Mouse (Mus musculus): ENCODE measurements around the gene Psme4. TPM values are rescaled to one million over a fixed set of nuclear protein-coding genes. Genes with fewer than 3 reads are reported as not detected.

The Psme4 gene
- polyA plus RNA-seq, 1 experiment from 2014 or later: 30.5 TPM

DNA sequence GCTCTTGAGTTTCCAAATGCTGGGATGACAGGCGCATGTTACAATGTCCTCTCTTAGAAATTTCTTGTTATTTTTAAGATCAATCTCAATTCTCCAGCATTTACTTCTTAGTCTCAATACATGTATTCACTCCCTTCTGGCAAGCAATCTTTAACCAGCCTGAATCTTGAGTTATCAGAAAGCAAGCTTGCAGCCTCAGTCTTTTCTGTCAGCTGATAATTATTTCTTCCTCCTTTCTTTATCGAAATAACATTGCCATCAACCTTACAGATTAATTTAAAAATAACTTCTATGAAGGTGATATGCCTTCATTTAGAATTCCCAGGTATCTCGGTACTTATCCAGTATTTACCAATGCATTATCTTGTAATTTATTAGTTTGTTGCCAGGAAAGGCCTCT, 709 bp upstream of the Psme4 start:
- Histone ChIP-seq H3K4me1 (ENCODE audit: insufficient read depth) (no peaks in the 10 kb centered on the region), H3K27ac (ENCODE audit: low read depth) (peak overlapping the region; percentile 95; the same call in 1 of the 2 replicates), H3K9ac (peak overlapping the region; percentile 97), H3K36me3 (ENCODE audit: insufficient read depth) (no peaks in the 10 kb centered on the region), H3K4me3 (ENCODE audit: low read depth, low read length) (peak overlapping the region; percentile 98), H3K4me2 (peak overlapping the region; percentile 72), H3K27me3 (ENCODE audit: insufficient read depth, low read length) (no peaks in the 10 kb centered on the region), H3K9me3 (ENCODE audit: low read depth, low read length) (no peaks in the 10 kb centered on the region)
- no peak for TF ChIP-seq CTCF (IDR thresholded peaks at IDR 0.05; ENCODE audit: low read depth)
- WGBS: 65% methylated on average over 3 of the region's 3 CpGs
- ATAC-seq (ENCODE audit: insufficient read depth) (no peak), DNase-seq (no peak)

DNA sequence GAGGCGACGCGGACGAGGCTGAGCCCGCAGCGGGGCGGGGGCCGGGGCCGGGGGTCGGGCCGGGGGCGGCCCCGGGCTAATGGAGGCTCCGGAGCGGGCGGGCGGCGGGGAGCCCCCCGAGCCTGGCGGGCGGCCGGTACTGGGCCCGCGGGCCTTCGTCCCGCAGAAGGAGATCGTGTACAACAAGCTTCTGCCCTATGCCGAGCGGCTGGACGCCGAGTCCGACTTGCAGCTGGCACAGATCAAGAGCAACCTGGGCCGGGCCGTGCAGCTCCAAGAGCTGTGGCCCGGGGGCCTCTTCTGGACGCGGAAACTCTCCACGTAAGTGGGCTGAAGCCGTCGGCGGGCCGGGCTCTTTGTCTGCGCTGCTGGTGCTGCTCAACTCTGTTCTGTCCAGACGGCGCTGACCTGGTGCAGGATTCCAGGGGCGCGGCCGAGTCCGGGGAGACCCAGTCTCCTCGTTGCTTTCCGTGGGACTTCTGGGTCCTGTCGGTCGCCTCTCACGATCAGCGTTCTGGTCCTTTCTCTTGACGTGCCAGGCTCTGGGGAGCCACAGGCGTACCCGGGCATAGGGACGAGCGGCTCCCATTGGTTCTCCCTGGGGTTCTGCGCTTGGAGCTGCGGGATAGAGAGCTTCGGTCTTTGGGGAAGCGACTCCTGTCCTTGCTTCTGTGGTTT, 517 bp downstream of the Psme4 start:
- Histone ChIP-seq H3K9ac (peak overlapping the region; percentile 97), H3K36me3 (ENCODE audit: insufficient read depth) (no peaks in the 10 kb centered on the region), H3K4me3 (ENCODE audit: low read depth, low read length) (peak overlapping the region; percentile 98), H3K4me2 (peak overlapping the region; percentile 72), H3K27ac (ENCODE audit: low read depth) (peak overlapping the region; percentile 95), H3K27me3 (ENCODE audit: insufficient read depth, low read length) (no peaks in the 10 kb centered on the region), H3K9me3 (ENCODE audit: low read depth, low read length) (no peaks in the 10 kb centered on the region), H3K4me1 (ENCODE audit: insufficient read depth) (no peaks in the 10 kb centered on the region)
- DNase-seq (peak; percentile 74), ATAC-seq (ENCODE audit: insufficient read depth) (peak; percentile 85)
- TF ChIP-seq CTCF (IDR thresholded peaks at IDR 0.05; ENCODE audit: low read depth): no peak
- WGBS: under 1% methylated on average over 58 of the region's 64 CpGs

DNA sequence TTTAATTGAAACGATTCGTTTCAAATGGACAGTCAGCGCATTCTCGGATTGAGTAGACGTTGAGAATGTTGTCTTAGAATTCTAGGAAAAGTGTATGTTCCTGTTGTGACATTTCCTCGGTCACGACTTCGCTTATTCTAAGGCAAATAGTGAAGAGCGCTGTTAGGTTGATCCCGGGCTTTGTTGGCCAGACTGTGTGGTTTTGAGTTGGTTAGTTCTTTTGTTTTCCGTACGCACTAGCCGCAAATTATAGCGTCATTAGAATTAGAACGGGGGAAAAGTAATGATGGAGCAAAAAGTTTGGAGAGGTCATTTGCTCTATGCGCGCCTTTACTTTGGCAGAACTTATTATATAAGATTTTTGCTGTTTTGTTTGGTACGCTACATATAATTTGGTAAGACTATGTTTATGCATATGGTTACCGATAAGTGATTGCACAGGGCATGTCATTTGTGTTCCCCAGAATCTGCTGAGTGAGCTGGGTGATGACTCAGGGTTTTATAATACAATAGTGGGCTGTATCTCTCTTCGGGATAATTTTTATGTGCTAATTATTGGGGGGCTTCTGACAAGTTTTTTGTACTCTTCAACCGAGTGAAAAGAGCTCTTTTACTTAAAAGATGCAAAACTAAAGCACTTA, 1.4 kb downstream of the Psme4 start:
- Histone ChIP-seq H3K9me3 (ENCODE audit: low read depth, low read length) (no peaks in the 10 kb centered on the region), H3K9ac (peak overlapping the region; percentile 97), H3K4me1 (ENCODE audit: insufficient read depth) (no peaks in the 10 kb centered on the region), H3K36me3 (ENCODE audit: insufficient read depth) (no peaks in the 10 kb centered on the region), H3K4me3 (ENCODE audit: low read depth, low read length) (peak overlapping the region; percentile 98), H3K27me3 (ENCODE audit: insufficient read depth, low read length) (no peaks in the 10 kb centered on the region), H3K4me2 (peak overlapping the region; percentile 72), H3K27ac (ENCODE audit: low read depth) (peak overlapping the region; percentile 95; the same call in 1 of the 2 replicates)
- DNase-seq: peak; percentile 47
- WGBS: 2% methylated on average over 21 of the region's 21 CpGs
- TF ChIP-seq CTCF (IDR thresholded peaks at IDR 0.05; ENCODE audit: low read depth): no peak
- no peak for ATAC-seq (ENCODE audit: insufficient read depth)

DNA sequence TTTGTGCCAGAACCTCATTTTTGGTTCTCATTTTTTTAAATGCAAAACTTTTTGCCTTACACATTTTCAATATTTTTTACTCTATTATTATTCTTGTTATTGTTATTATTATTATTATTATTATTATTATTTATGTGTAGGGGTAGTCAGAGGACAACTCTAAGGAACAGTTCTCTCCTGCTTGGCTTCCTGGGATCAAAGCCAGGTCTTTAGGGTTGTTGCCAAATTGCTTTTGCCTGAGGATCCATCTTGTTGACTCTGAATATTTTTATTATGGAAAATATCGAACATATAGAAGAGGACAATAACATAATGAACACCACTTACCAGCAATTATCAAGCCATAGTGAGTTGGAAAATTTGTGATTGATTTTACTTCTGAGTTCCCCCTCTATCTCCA, 3.1 kb downstream of the Psme4 start:
- ATAC-seq (ENCODE audit: insufficient read depth): no peak
- whole genome bisulfite sequencing: 64% methylated on average over 1 of the region's 1 CpGs
- Histone ChIP-seq H3K9ac (no peak overlapping the region), H3K9me3 (ENCODE audit: low read depth, low read length) (no peaks in the 10 kb centered on the region), H3K27ac (ENCODE audit: low read depth) (no peak overlapping the region), H3K4me3 (ENCODE audit: low read depth, low read length) (no peak overlapping the region), H3K27me3 (ENCODE audit: insufficient read depth, low read length) (no peaks in the 10 kb centered on the region), H3K36me3 (ENCODE audit: insufficient read depth) (no peaks in the 10 kb centered on the region), H3K4me1 (ENCODE audit: insufficient read depth) (no peaks in the 10 kb centered on the region), H3K4me2 (no peak overlapping the region)
- no peak for TF ChIP-seq CTCF (IDR thresholded peaks at IDR 0.05; ENCODE audit: low read depth)
- no peak for DNase-seq

DNA sequence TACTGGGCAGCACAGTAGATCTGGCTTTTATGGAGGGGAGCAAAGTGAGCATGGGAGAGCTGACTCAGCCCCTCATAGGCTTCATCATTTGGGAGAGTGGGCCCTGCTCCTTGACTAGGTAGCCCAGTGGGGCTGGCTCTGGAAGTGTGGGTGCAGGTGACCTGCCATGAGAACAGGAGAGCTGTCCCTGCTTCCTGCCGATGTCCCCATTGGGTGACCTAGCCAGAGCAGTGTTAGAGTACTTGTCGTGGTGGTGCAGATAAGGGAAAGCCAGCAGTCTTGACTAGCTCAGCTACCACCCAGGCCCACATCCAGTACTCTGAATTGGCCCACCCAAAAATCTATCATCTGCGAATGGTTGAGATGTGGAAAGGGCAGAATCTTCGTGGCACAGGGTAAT, 6.0 kb downstream of the Psme4 start:
- Histone ChIP-seq H3K9me3 (ENCODE audit: low read depth, low read length) (no peaks in the 10 kb centered on the region), H3K27me3 (ENCODE audit: insufficient read depth, low read length) (no peaks in the 10 kb centered on the region), H3K4me1 (ENCODE audit: insufficient read depth) (no peaks in the 10 kb centered on the region), H3K27ac (ENCODE audit: low read depth) (no peak overlapping the region), H3K36me3 (ENCODE audit: insufficient read depth) (no peaks in the 10 kb centered on the region), H3K4me3 (ENCODE audit: low read depth, low read length) (no peak overlapping the region), H3K4me2 (no peak overlapping the region), H3K9ac (no peak overlapping the region)
- DNase-seq (no peak), ATAC-seq (ENCODE audit: insufficient read depth) (no peak)
- WGBS: 57% methylated on average over 4 of the region's 4 CpGs
- no peak for TF ChIP-seq CTCF (IDR thresholded peaks at IDR 0.05; ENCODE audit: low read depth)

DNA sequence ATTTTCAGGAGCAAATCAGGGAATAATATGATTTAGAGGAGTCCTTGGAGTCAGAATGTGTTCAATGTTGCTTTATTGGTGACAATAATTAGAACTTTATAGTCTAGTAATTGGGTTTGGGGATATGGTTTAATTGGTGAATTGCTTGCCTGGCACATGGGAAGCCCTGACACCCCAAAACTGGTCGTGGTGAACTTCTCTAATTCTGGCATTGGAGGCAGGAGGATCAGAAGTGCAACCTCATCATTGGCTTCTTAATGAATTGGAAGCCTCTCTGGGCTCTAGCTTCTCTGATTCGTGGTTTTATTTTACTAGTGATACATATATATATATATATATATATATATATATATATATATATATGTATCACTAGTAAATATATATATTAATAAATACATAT, 9.4 kb downstream of the Psme4 start:
- DNase-seq (no peak), ATAC-seq (ENCODE audit: insufficient read depth) (no peak)
- Histone ChIP-seq H3K27me3 (ENCODE audit: insufficient read depth, low read length) (no peaks in the 10 kb centered on the region), H3K4me3 (ENCODE audit: low read depth, low read length) (no peak overlapping the region), H3K9ac (no peak overlapping the region), H3K36me3 (ENCODE audit: insufficient read depth) (no peaks in the 10 kb centered on the region), H3K27ac (ENCODE audit: low read depth) (no peak overlapping the region), H3K4me1 (ENCODE audit: insufficient read depth) (no peaks in the 10 kb centered on the region), H3K9me3 (ENCODE audit: low read depth, low read length) (no peaks in the 10 kb centered on the region), H3K4me2 (no peak overlapping the region)
- 80% methylated on average over 2 of the region's 2 CpGs for WGBS
- TF ChIP-seq CTCF (IDR thresholded peaks at IDR 0.05; ENCODE audit: low read depth): no peak

DNA sequence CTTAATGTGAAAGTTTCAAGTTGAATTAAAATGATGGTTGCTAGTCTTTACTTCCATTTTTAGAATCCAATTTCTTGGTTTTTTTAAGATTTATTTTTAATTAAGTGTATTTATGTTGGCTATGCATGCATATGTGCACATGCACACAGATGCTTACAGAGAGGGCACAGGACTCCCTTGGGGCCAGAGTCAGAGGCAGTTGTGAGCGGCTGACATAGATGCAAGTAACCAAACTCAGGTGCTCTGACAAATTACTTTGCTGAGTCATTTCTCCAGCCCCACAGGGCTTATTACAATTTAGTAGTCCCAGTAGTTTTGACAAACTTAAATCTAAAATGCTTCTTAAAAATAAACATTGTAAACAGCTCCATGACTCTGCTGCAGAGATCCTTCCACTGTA, 10.1 kb downstream of the Psme4 start:
- DNase-seq: no peak
- Histone ChIP-seq H3K9me3 (ENCODE audit: low read depth, low read length) (no peaks in the 10 kb centered on the region), H3K27me3 (ENCODE audit: insufficient read depth, low read length) (no peaks in the 10 kb centered on the region), H3K4me2 (no peak overlapping the region), H3K4me3 (ENCODE audit: low read depth, low read length) (no peak overlapping the region), H3K27ac (ENCODE audit: low read depth) (no peak overlapping the region), H3K36me3 (ENCODE audit: insufficient read depth) (no peaks in the 10 kb centered on the region), H3K9ac (no peak overlapping the region), H3K4me1 (ENCODE audit: insufficient read depth) (no peaks in the 10 kb centered on the region)
- 90% methylated on average over 1 of the region's 1 CpGs for whole genome bisulfite sequencing
- no peak for TF ChIP-seq CTCF (IDR thresholded peaks at IDR 0.05; ENCODE audit: low read depth)
- no peak for ATAC-seq (ENCODE audit: insufficient read depth)
